Mouse (Mus musculus) liver, embryonic 16.5 days (tissue): ENCODE measurements around the gene Nup160. TPM values are rescaled to one million over a fixed set of nuclear protein-coding genes. Genes with fewer than 3 reads are reported as not detected.

ENCODE experiments used
- ATAC-seq: fragments of 200-750 bp; cut with Nextera tagmentation; 2 replicates; pipeline ENCODE4 v1.8.0; 2017; ENCODE audit warnings: low read depth, mild to moderate bottlenecking, moderate number of reproducible peaks, moderate library complexity
- H3K27ac ChIP-seq: fragments of 300-500 bp; sonication (generic); 2 replicates; pipeline ENCODE4 v1.5.1; 2014; ENCODE audit warnings: mild to moderate bottlenecking, low read length
- H3K27me3 ChIP-seq: fragments of 300-500 bp; sonication (generic); 2 replicates; pipeline ENCODE4 v1.6.1; 2014; ENCODE audit warnings: low read depth, low read length, mixed read lengths; ENCODE audit not compliant: control insufficient read depth, insufficient read depth
- H3K36me3 ChIP-seq: fragments of 300-500 bp; sonication (generic); 2 replicates; pipeline ENCODE4 v1.6.1; 2014; ENCODE audit warnings: mild to moderate bottlenecking; ENCODE audit not compliant: control insufficient read depth, insufficient read depth
- H3K4me1 ChIP-seq: fragments of 300-500 bp; sonication (generic); 2 replicates; pipeline ENCODE4 v1.6.1; 2014; ENCODE audit warnings: low read depth, low read length, mixed read lengths; ENCODE audit not compliant: control insufficient read depth
- H3K4me2 ChIP-seq: fragments of 300-500 bp; sonication (generic); 2 replicates; pipeline ENCODE4 v1.6.1; 2014; ENCODE audit warnings: low read depth, low read length, mixed read lengths
- H3K4me3 ChIP-seq: fragments of 300-500 bp; sonication (generic); 2 replicates; pipeline ENCODE4 v1.5.1; 2014; ENCODE audit warnings: low read depth, mild to moderate bottlenecking, low read length
- H3K9ac ChIP-seq: fragments of 300-500 bp; sonication (generic); 2 replicates; pipeline ENCODE4 v1.6.1; 2014; ENCODE audit warnings: low read depth, low read length
- H3K9me3 ChIP-seq: fragments of 300-500 bp; sonication (generic); replicated peaks from 2 replicates; pipeline ENCODE4 v1.6.1; 2016; ENCODE audit warnings: low read length; ENCODE audit not compliant: control insufficient read depth
- WGBS: fragments of 180-500 bp; shearing (Covaris S2); extraction: QIAGEN DNeasy Blood & Tissue Kit; methylation state at CpG from one replicate; pipeline ENCODE4 v1.1.7; 2014; ENCODE audit not compliant: insufficient replicate concordance; 5-methylcytosine and 5-hydroxymethylcytosine counted together
- polyA plus RNA-seq: library from polyadenylated mRNA; unstranded; fragments of >200 nt; fragmentation: Nextera tagmentation; extraction: Ambion mirVana; gene quantifications from 2 replicates; pipeline ENCODE4 v1.2.1, GENCODE M21; 2015

Gene Nup160
- polyA plus RNA-seq, 1 experiment from 2014 or later: 27.6 TPM

DNA sequence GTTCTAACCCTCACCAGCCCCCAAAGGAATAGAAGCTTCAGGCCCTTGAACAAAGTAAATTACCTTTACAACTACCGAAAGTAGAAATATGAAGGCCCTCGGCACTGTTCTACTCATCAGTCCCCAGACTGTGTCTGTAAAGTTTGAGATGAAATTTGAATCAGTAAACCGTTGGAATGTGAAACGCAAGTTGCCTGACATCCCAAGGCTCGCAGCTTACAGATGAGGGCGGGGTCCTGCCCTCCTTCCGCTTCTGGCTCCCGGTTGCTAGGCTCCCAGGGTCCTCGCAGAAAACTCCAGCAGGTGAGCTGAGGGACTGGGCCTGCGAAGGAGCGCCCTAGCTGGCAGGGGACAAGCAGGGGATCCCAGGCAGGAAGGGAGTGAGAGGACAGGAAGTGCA, 105.4 kb downstream of the Nup160 start, which contains the start of gene Agbl2:
Gene Agbl2 (plus strand): TSS at position 270 of the 400 bp plus-strand sequence.
- 6% methylated on average over 11 of the region's 11 CpGs for WGBS
- H3K27ac ChIP-seq: no peak within 1 kb of the TSS
- peak within 1 kb of the TSS; percentile 60 for H3K4me2 ChIP-seq
- H3K9ac ChIP-seq: no peak within 1 kb of the TSS
- no peak for ATAC-seq
- peaks cover 21% of the 10 kb centered on the region for H3K27me3 ChIP-seq
- H3K4me3 ChIP-seq: peak within 1 kb of the TSS; percentile 49
- no peaks in the 10 kb centered on the region for H3K9me3 ChIP-seq
- H3K36me3 ChIP-seq: peaks cover 30% of the 10 kb centered on the region
- no peaks in the 10 kb centered on the region for H3K4me1 ChIP-seq

GRCm38 (mm10) chr2:90782901-90783486, 106.0 kb downstream of the Nup160 start:
- no peak for ATAC-seq
- H3K27me3 ChIP-seq: peaks cover 21% of the 10 kb centered on the region

More at GRCm38 (mm10) chr2:90782901-90783486, 106.0 kb downstream of the Nup160 start:
- WGBS: 2% methylated on average over 29 of the region's 29 CpGs
- Histone ChIP-seq H3K36me3 (peaks cover 25% of the 10 kb centered on the region), H3K27ac (no peak overlapping the region), H3K9ac (no peak overlapping the region), H3K4me2 (peak overlapping the region; percentile 60), H3K9me3 (no peaks in the 10 kb centered on the region), H3K4me3 (peak overlapping the region; percentile 49), H3K4me1 (no peaks in the 10 kb centered on the region)

Other genes starting within 250 kb of the Nup160 start
- 2.1 and 2.2 TPM in 2 replicates for gene Ptprj, start 96.6 kb upstream of the Nup160 start, polyA plus RNA-seq
- 25.8 and 26.9 TPM in 2 replicates for gene Fnbp4, start 68.2 kb downstream of the Nup160 start, polyA plus RNA-seq
- 0.05 and 0.07 TPM in 2 replicates for gene Agbl2, start 105.5 kb downstream of the Nup160 start, polyA plus RNA-seq
- gene Mtch2, start 169.9 kb downstream of the Nup160 start, polyA plus RNA-seq: 109 and 117 TPM in 2 replicates
- gene C1qtnf4, start 208.6 kb downstream of the Nup160 start, polyA plus RNA-seq: 1.5 and 1.6 TPM in 2 replicates
- 15.7 TPM in 2 replicates for gene Kbtbd4, start 227.5 kb downstream of the Nup160 start, polyA plus RNA-seq
- 143 and 146 TPM in 2 replicates for gene Ndufs3, start 227.6 kb downstream of the Nup160 start, polyA plus RNA-seq